Comparison of ENCODE assay signal across 34 mouse cellular contexts in the genomic region with DNA sequence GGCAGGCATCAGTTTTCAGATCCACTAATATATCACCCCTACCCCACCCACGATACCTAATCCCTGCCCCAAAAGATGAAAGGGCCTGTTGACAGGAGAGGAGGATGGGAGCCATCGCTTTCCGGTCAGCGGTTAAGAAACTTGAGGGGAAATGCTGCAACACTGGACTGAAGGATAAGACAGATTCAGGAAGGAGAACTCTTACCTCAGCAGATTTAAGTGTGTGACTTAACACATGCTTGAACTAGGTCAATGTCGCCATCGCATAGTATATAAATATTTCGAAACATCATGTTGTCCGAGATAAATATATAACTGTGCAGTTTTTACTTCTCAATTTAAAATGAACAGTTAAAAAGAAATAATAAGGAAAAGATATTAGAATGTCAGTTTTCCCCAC. TPM values are rescaled to one million over a fixed set of nuclear protein-coding genes. Genes with fewer than 3 reads are reported as not detected.
A peak's percentile ranks its signal among the peaks of the same experiment; 100 is the strongest.
DNase-seq lines count a peak whose midpoint lies in the region; ATAC-seq and TF ChIP-seq lines count a peak whose summit lies in the region.
"Had no signal": no experiment of that assay in that cellular context is flagged by ENCODE, and none has a peak within 500 bp of the region (broad histone marks: within the 10 kb centered on the region; RNA-seq: fewer than 3 reads in every experiment).

No protein-coding gene starts in this region.

- H3K9ac ChIP-seq in lung, embryonic 14.5 days, result no peak overlapping the region
- H3K9ac ChIP-seq: embryonic facial prominence, embryonic 13.5 days; heart, embryonic 12.5 days; hindbrain, embryonic 15.5 days; kidney, embryonic 15.5 days; limb, embryonic 13.5 days; liver, embryonic 15.5 days; midbrain, embryonic 15.5 days; neural tube, embryonic 15.5 days had no signal

- intact Hi-C loops in gastrocnemius, adult 2 months (cut with DNase I), result no loop called here

- no peak overlapping the region for H3K4me3 ChIP-seq in gastrocnemius, adult 2 months
- no peak overlapping the region for H3K4me3 ChIP-seq in lung, embryonic 14.5 days (ENCODE audit: low read depth, low read length)
- H3K4me3 ChIP-seq: embryonic facial prominence, embryonic 13.5 days; forebrain, embryonic 10.5 days; heart, adult 2 months; heart, embryonic 12.5 days; hindbrain, embryonic 15.5 days; kidney, embryonic 15.5 days; limb, embryonic 13.5 days; liver, embryonic 15.5 days; midbrain, embryonic 10.5 days; midbrain, embryonic 15.5 days; neural tube, embryonic 15.5 days had no signal

- no peaks in the 10 kb centered on the region for H3K4me1 ChIP-seq in lung, embryonic 14.5 days (ENCODE audit: insufficient read depth)
- H3K4me1 ChIP-seq: embryonic facial prominence, embryonic 13.5 days; forebrain, embryonic 10.5 days; heart, embryonic 12.5 days; hindbrain, embryonic 15.5 days; kidney, embryonic 15.5 days; limb, embryonic 13.5 days; liver, embryonic 15.5 days; midbrain, embryonic 10.5 days; midbrain, embryonic 15.5 days; neural tube, embryonic 15.5 days had no signal

- H3K27me3 ChIP-seq in lung, embryonic 14.5 days (ENCODE audit: insufficient read depth, low read length), result no peaks in the 10 kb centered on the region
- H3K27me3 ChIP-seq: embryonic facial prominence, embryonic 13.5 days; heart, embryonic 12.5 days; hindbrain, embryonic 15.5 days; kidney, embryonic 15.5 days; limb, embryonic 13.5 days; liver, embryonic 15.5 days; midbrain, embryonic 15.5 days; neural tube, embryonic 15.5 days had no signal

- H3K9me3 ChIP-seq in lung, embryonic 14.5 days (ENCODE audit: low read depth, low read length), result no peaks in the 10 kb centered on the region
- H3K9me3 ChIP-seq: embryonic facial prominence, embryonic 13.5 days; forebrain, embryonic 10.5 days; heart, embryonic 12.5 days; hindbrain, embryonic 15.5 days; kidney, embryonic 15.5 days; limb, embryonic 13.5 days; liver, embryonic 15.5 days; midbrain, embryonic 10.5 days; midbrain, embryonic 15.5 days; neural tube, embryonic 15.5 days had no signal

- peak; percentile 49 for DNase-seq in gastrocnemius, adult 2 months
- no peak for DNase-seq in gastrocnemius, postnatal 4 days (ENCODE audit: low spot score in 2 of 2)
- DNase-seq in lung, embryonic 14.5 days, result peak; percentile 40
- DNase-seq in lung, adult 18-20 months, result no peak
- peak; percentile 61 for DNase-seq in 416B (ENCODE audit: low read depth)
- DNase-seq in lung, postnatal 36 days, result peak; percentile 10
- DNase-seq in urinary bladder, adult 2 months (ENCODE audit: low spot score), result no peak
- no peak for DNase-seq in layer of hippocampus, postnatal 14 days (ENCODE audit: low spot score in 2 of 2)
- DNase-seq: adrenal gland, postnatal 10 days; cerebellum, adult 11-12 months; cerebellum, adult 9-11 months; gastrocnemius, postnatal 14 days; heart, adult 2 months; heart, postnatal 10 days; kidney, adult 11 months; kidney, postnatal 25 days; retina, postnatal 1 day; right cerebral cortex, postnatal 14 days; thymus, postnatal 4 days had no signal

- peak overlapping the region; percentile 81 for H3K27ac ChIP-seq in gastrocnemius, adult 2 months
- H3K27ac ChIP-seq in lung, embryonic 14.5 days (ENCODE audit: low read depth), result no peak overlapping the region
- H3K27ac ChIP-seq: embryonic facial prominence, embryonic 13.5 days; forebrain, embryonic 10.5 days; heart, adult 2 months; hindbrain, embryonic 15.5 days; kidney, embryonic 15.5 days; limb, embryonic 13.5 days; liver, embryonic 15.5 days; midbrain, embryonic 10.5 days; midbrain, embryonic 15.5 days; neural tube, embryonic 15.5 days had no signal

- H3K36me3 ChIP-seq in lung, embryonic 14.5 days (ENCODE audit: insufficient read depth), result no peaks in the 10 kb centered on the region
- H3K36me3 ChIP-seq: embryonic facial prominence, embryonic 13.5 days; forebrain, embryonic 10.5 days; heart, embryonic 12.5 days; hindbrain, embryonic 15.5 days; kidney, embryonic 15.5 days; limb, embryonic 13.5 days; liver, embryonic 15.5 days; midbrain, embryonic 10.5 days; midbrain, embryonic 15.5 days; neural tube, embryonic 15.5 days had no signal

- peak; percentile 44 for ATAC-seq in lung, embryonic 14.5 days (ENCODE audit: insufficient read depth)
- ATAC-seq: forebrain, embryonic 16.5 days; inflammation-experienced regulatory T-cells, adult 6 months; midbrain, embryonic 15.5 days; Patski had no signal

- H3K4me2 ChIP-seq in lung, embryonic 14.5 days, result no peak overlapping the region
- H3K4me2 ChIP-seq: embryonic facial prominence, embryonic 13.5 days; heart, embryonic 12.5 days; hindbrain, embryonic 15.5 days; kidney, embryonic 15.5 days; limb, embryonic 13.5 days; liver, embryonic 15.5 days; midbrain, embryonic 15.5 days; neural tube, embryonic 15.5 days had no signal

- no peak for TF ChIP-seq CTCF in gastrocnemius, adult 2 months (IDR thresholded peaks at IDR 0.05)
- TF ChIP-seq CTCF in lung, embryonic 14.5 days (IDR thresholded peaks at IDR 0.05; ENCODE audit: low read depth), result no peak

- 48% methylated on average over 8 of the region's 8 CpGs for WGBS in lung, embryonic 14.5 days

RNA-seq across cellular contexts. Expression of a gene that starts 31.6 kb away (rescaled TPM):
- 100 to 1,000 TPM; 675 to 775 TPM for total RNA-seq in gastrocnemius, adult 2 months (2021)
- total RNA-seq in gastrocnemius, postnatal 4 days (2021), result 10 to 100 TPM; 76.9 to 78.8 TPM
- polyA plus RNA-seq in lung, embryonic 14.5 days (2014; fragmentation: Nextera tagmentation; extraction: Ambion mirVana), result 67.5 and 80.9 TPM in 2 replicates
- polyA plus RNA-seq in urinary bladder, adult 2 months (2012; rRNA removed), result 10.6 and 14.3 TPM in 2 replicates
- total RNA-seq in layer of hippocampus, postnatal 14 days (2021), result 10 to 100 TPM; 41.6 to 44.3 TPM
- total RNA-seq: hematopoietic stem cell, adult 5-6 weeks; MEL had no signal
- polyA plus RNA-seq: inflammation-experienced regulatory T-cells, adult 6 months had no signal

Comparison
In these comparisons a context has a peak if more than half of its experiments do, and no peak if none do; other contexts are left out.
1. DNase-seq: peak in gastrocnemius, adult 2 months (single experiment), lung, embryonic 14.5 days (single experiment), 416B (single experiment) and lung, postnatal 36 days (single experiment); none in gastrocnemius, postnatal 4 days (0 of 2), lung, adult 18-20 months (0 of 2), urinary bladder, adult 2 months (single experiment) and layer of hippocampus, postnatal 14 days (0 of 2).
2. RNA of a gene that starts 31.6 kb away (total RNA-seq): 675 to 775 TPM in gastrocnemius, adult 2 months; 76.9 to 78.8 TPM in gastrocnemius, postnatal 4 days and 41.6 to 44.3 TPM in layer of hippocampus, postnatal 14 days; every median in the first group is over 4 times any median in the second.